Mouse (Mus musculus): ENCODE measurements around the gene Ifnz. TPM values are rescaled to one million over a fixed set of nuclear protein-coding genes. Genes with fewer than 3 reads are reported as not detected.
"Not testable (repeated sequence)": the region's sequence is repeated elsewhere in the genome, so short reads cannot be mapped to it uniquely, and the experiment has no call there.

Ifnz gene
- polyA plus RNA-seq, 1 experiment from 2014 or later: not detected

- H3K4me2 ChIP-seq: peak overlapping the region; percentile 69
- under 1% methylated on average over 18 of the region's 21 CpGs for WGBS
- H3K27me3 ChIP-seq (ENCODE audit: control insufficient read depth, insufficient read depth, low read length); H3K4me1 ChIP-seq (ENCODE audit: control insufficient read depth, insufficient read depth, low read length); H3K9me3 ChIP-seq (ENCODE audit: control insufficient read depth, low read length); H3K36me3 ChIP-seq (ENCODE audit: control insufficient read depth, insufficient read depth, low read length): not testable (repeated sequence)
- H3K27ac ChIP-seq (ENCODE audit: low read depth, low read length): peak overlapping the region; percentile 68
- DNase-seq (ENCODE audit: low spot score, missing footprints): peak; percentile 94
- peak overlapping the region; percentile 39 for H3K4me3 ChIP-seq (ENCODE audit: low read depth, low read length)
- ATAC-seq (ENCODE audit: low FRiP score): peak; percentile 100
- H3K9ac ChIP-seq (ENCODE audit: low read length): peak overlapping the region; percentile 69; the same call in 1 of the 2 replicates
These were observed 24.3 kb upstream of the Ifnz start for GRCm38 (mm10) chr4:88757628-88758031.

DNA sequence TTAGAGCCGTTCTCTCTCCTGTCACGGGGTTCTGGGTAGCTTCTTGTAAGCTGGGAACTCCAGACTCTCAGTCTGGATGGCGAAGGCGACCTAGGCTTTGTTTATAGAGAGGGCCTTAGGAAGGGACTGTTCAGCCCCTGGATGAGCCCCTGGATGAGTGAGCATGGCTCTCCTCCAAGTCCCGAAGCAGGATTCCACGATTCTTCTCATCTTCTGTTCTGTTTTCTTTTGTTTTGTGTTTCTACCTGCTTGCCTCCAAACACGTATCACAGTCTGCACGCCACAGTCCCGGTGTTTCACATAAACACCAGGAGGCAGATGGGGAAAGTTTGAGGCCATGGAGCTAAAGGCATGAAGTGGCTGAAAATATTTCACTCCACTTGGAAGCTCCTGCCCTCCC is 23.2 kb upstream of the Ifnz start:
- not testable (repeated sequence) for ATAC-seq (ENCODE audit: low FRiP score); H3K4me1 ChIP-seq (ENCODE audit: control insufficient read depth, insufficient read depth, low read length); H3K4me2 ChIP-seq; H3K9me3 ChIP-seq (ENCODE audit: control insufficient read depth, low read length); H3K27ac ChIP-seq (ENCODE audit: low read depth, low read length); DNase-seq (ENCODE audit: low spot score, missing footprints); H3K36me3 ChIP-seq (ENCODE audit: control insufficient read depth, insufficient read depth, low read length); H3K4me3 ChIP-seq (ENCODE audit: low read depth, low read length); H3K9ac ChIP-seq (ENCODE audit: low read length); H3K27me3 ChIP-seq (ENCODE audit: control insufficient read depth, insufficient read depth, low read length)
- 89% methylated on average over 9 of the region's 9 CpGs for WGBS

- peak within 1 kb of the TSS; percentile 35 for H3K4me2 ChIP-seq
- not testable (repeated sequence) for H3K4me1 ChIP-seq (ENCODE audit: control insufficient read depth, insufficient read depth, low read length); H3K9ac ChIP-seq (ENCODE audit: low read length); H3K36me3 ChIP-seq (ENCODE audit: control insufficient read depth, insufficient read depth, low read length); H3K4me3 ChIP-seq (ENCODE audit: low read depth, low read length); ATAC-seq (ENCODE audit: low FRiP score); DNase-seq (ENCODE audit: low spot score, missing footprints); H3K9me3 ChIP-seq (ENCODE audit: control insufficient read depth, low read length); H3K27ac ChIP-seq (ENCODE audit: low read depth, low read length); H3K27me3 ChIP-seq (ENCODE audit: control insufficient read depth, insufficient read depth, low read length)
- WGBS: 20% methylated on average over 8 of the region's 14 CpGs
These were observed 22.2 kb upstream of the Ifnz start, which contains the start of gene Gm13283 for GRCm38 (mm10) chr4:88759610-88760268. TSS of gene Gm13283 (plus strand) at chr4:88760119.

DNA sequence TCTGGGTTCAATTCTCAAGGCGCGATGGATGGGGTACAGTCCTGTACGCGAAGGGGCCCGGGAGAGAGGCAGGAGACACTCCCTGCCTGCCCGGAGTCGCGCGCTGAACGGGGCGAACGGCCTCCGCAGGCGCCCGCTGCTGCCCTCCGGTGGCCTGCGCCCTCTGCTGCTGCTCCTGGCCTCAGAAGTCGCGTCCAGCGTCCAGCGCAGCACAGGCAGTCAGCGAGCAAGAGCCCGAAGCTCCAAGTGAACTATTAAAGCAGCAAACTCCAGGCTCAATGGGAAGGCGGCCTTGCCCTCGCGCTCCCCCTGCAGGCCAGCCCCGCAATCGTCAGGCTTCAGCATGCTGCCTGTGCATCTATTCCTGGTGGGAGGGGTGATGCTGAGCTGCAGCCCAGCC is 21.5 kb upstream of the Ifnz start:
- H3K36me3 ChIP-seq (ENCODE audit: control insufficient read depth, insufficient read depth, low read length); H3K4me1 ChIP-seq (ENCODE audit: control insufficient read depth, insufficient read depth, low read length); H3K9me3 ChIP-seq (ENCODE audit: control insufficient read depth, low read length); H3K27me3 ChIP-seq (ENCODE audit: control insufficient read depth, insufficient read depth, low read length); ATAC-seq (ENCODE audit: low FRiP score); H3K4me3 ChIP-seq (ENCODE audit: low read depth, low read length); H3K9ac ChIP-seq (ENCODE audit: low read length); H3K27ac ChIP-seq (ENCODE audit: low read depth, low read length): not testable (repeated sequence)
- DNase-seq (ENCODE audit: low spot score, missing footprints): peak; percentile 87
- WGBS: 0% methylated on average over 19 of the region's 28 CpGs
- peak overlapping the region; percentile 35 for H3K4me2 ChIP-seq

DNA sequence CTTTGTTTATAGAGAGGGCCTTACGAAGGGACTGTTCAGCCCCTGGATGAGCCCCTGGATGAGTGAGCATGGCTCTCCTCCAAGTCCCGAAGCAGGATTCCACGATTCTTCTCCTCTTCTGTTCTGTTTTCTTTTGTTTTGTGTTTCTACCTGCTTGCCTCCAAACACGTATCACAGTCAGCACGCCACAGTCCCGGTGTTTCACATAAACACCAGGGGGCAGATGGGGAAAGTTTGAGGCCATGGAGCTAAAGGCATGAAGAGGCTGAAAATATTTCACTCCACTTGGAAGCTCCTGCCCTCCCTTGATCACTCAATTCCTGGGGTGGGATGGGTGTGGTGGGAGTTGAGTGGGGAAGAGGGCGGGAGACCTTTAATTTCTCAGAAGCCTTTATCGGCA is 20.2 kb upstream of the Ifnz start:
- H3K27me3 ChIP-seq (ENCODE audit: control insufficient read depth, insufficient read depth, low read length); H3K9me3 ChIP-seq (ENCODE audit: control insufficient read depth, low read length); H3K4me3 ChIP-seq (ENCODE audit: low read depth, low read length); H3K4me2 ChIP-seq; H3K27ac ChIP-seq (ENCODE audit: low read depth, low read length); DNase-seq (ENCODE audit: low spot score, missing footprints); ATAC-seq (ENCODE audit: low FRiP score); H3K4me1 ChIP-seq (ENCODE audit: control insufficient read depth, insufficient read depth, low read length); H3K36me3 ChIP-seq (ENCODE audit: control insufficient read depth, insufficient read depth, low read length); H3K9ac ChIP-seq (ENCODE audit: low read length): not testable (repeated sequence)
- WGBS: 71% methylated on average over 6 of the region's 8 CpGs

DNA sequence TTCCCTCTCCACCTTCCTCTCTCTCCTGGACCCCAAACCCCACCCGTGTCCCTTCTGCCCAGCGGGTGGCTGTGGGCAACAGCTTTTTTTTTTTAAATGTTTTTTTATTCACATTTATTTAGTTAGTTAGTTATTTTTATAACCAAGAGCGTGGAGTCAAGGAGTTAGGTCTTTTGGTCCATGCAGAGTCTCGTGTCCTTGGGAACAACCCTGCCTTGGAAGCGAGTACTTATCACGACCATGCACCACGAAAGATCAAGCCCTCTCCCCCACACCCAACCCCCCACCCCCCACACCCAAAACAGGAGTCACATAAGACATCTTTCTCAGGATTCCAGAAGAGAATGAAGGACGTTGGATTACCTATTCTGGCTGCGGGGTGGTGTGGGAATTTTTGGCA is 19.6 kb upstream of the Ifnz start:
- H3K9ac ChIP-seq (ENCODE audit: low read length); ATAC-seq (ENCODE audit: low FRiP score); DNase-seq (ENCODE audit: low spot score, missing footprints); H3K36me3 ChIP-seq (ENCODE audit: control insufficient read depth, insufficient read depth, low read length); H3K27me3 ChIP-seq (ENCODE audit: control insufficient read depth, insufficient read depth, low read length); H3K4me1 ChIP-seq (ENCODE audit: control insufficient read depth, insufficient read depth, low read length); H3K27ac ChIP-seq (ENCODE audit: low read depth, low read length); H3K4me2 ChIP-seq; H3K9me3 ChIP-seq (ENCODE audit: control insufficient read depth, low read length); H3K4me3 ChIP-seq (ENCODE audit: low read depth, low read length): not testable (repeated sequence)
- 62% methylated on average over 8 of the region's 9 CpGs for WGBS

DNA sequence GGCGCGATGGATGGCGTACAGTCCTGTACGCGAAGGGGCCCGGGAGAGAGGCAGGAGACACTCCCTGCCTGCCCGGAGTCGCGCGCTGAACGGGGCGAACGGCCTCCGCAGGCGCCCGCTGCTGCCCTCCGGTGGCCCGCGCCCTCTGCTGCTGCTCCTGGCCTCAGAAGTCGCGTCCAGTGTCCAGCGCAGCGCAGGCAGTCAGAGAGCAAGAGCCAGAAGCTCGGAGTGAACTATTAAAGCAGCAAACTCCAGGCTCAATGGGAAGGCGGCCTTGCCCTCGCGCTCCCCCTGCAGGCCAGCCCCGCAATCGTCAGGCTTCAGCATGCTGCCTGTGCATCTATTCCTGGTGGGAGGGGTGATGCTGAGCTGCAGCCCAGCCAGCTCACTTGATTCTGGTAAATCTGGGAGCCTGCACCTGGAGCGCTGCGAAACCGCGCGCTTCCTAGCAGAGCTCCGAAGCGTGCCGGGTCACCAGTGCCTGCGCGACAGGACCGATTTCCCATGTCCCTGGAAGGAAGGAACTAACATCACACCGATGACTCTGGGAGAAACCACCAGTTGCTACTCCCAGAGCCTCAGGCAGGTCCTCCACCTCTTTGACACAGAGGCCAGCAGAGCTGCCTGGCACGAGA is 18.4 kb upstream of the Ifnz start:
- not testable (repeated sequence) for H3K36me3 ChIP-seq (ENCODE audit: control insufficient read depth, insufficient read depth, low read length); H3K27me3 ChIP-seq (ENCODE audit: control insufficient read depth, insufficient read depth, low read length); H3K9ac ChIP-seq (ENCODE audit: low read length); ATAC-seq (ENCODE audit: low FRiP score); H3K4me1 ChIP-seq (ENCODE audit: control insufficient read depth, insufficient read depth, low read length); H3K9me3 ChIP-seq (ENCODE audit: control insufficient read depth, low read length); H3K27ac ChIP-seq (ENCODE audit: low read depth, low read length)
- Histone ChIP-seq H3K4me3 (ENCODE audit: low read depth, low read length) (peak overlapping the region; percentile 10; the same call in 1 of the 2 replicates), H3K4me2 (peak overlapping the region; percentile 32)
- DNase-seq (ENCODE audit: low spot score, missing footprints): peak; percentile 85
- WGBS: 4% methylated on average over 20 of the region's 42 CpGs

DNA sequence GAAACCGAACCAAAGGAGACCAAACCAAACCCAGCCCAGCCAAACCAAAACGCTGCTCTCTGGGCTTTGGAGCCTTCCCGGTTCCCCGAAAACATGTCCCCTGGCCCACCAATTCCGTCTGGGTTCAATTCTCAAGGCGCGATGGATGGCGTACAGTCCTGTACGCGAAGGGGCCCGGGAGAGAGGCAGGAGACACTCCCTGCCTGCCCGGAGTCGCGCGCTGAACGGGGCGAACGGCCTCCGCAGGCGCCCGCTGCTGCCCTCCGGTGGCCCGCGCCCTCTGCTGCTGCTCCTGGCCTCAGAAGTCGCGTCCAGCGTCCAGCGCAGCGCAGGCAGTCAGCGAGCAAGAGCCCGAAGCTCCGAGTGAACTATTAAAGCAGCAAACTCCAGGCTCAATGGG is 8.4 kb upstream of the Ifnz start, which contains the start of gene Gm13290:
Gene Gm13290 (plus strand): TSS at position 301 of the 400 bp plus-strand sequence.
- H3K36me3 ChIP-seq (ENCODE audit: control insufficient read depth, insufficient read depth, low read length); ATAC-seq (ENCODE audit: low FRiP score); H3K9me3 ChIP-seq (ENCODE audit: control insufficient read depth, low read length); H3K27ac ChIP-seq (ENCODE audit: low read depth, low read length); H3K4me1 ChIP-seq (ENCODE audit: control insufficient read depth, insufficient read depth, low read length); H3K4me2 ChIP-seq; H3K27me3 ChIP-seq (ENCODE audit: control insufficient read depth, insufficient read depth, low read length); H3K4me3 ChIP-seq (ENCODE audit: low read depth, low read length); DNase-seq (ENCODE audit: low spot score, missing footprints); H3K9ac ChIP-seq (ENCODE audit: low read length): not testable (repeated sequence)
- no CpG with 5 or more reads among the region's 32 CpGs for WGBS

DNA sequence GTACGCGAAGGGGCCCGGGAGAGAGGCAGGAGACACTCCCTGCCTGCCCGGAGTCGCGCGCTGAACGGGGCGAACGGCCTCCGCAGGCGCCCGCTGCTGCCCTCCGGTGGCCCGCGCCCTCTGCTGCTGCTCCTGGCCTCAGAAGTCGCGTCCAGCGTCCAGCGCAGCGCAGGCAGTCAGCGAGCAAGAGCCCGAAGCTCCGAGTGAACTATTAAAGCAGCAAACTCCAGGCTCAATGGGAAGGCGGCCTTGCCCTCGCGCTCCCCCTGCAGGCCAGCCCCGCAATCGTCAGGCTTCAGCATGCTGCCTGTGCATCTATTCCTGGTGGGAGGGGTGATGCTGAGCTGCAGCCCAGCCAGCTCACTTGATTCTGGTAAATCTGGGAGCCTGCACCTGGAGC is 5.3 kb upstream of the Ifnz start, which contains the start of gene Gm13289:
Gene Gm13289 (plus strand): TSS at position 301 of the 400 bp plus-strand sequence.
- H3K4me1 ChIP-seq (ENCODE audit: control insufficient read depth, insufficient read depth, low read length); H3K4me3 ChIP-seq (ENCODE audit: low read depth, low read length); H3K4me2 ChIP-seq; H3K36me3 ChIP-seq (ENCODE audit: control insufficient read depth, insufficient read depth, low read length); H3K9me3 ChIP-seq (ENCODE audit: control insufficient read depth, low read length); H3K27ac ChIP-seq (ENCODE audit: low read depth, low read length); DNase-seq (ENCODE audit: low spot score, missing footprints); H3K27me3 ChIP-seq (ENCODE audit: control insufficient read depth, insufficient read depth, low read length); H3K9ac ChIP-seq (ENCODE audit: low read length); ATAC-seq (ENCODE audit: low FRiP score): not testable (repeated sequence)
- WGBS: no CpG with 5 or more reads among the region's 29 CpGs
